Mouse (Mus musculus) MEL (cell line): ENCODE data around the gene Pmm1. TPM values are rescaled to one million over a fixed set of nuclear protein-coding genes. Genes with fewer than 3 reads are reported as not detected.

ENCODE experiments used
- DNase-seq: peaks from one replicate; pipeline ENCODE4 v3.0.0; 2011; ENCODE audit warnings: low read depth, low spot score
- H3K27ac ChIP-seq: 2 replicates; pipeline ENCODE4 v1.5.1; 2012; ENCODE audit warnings: low read depth, mild to moderate bottlenecking, control low read depth, low read length, moderate library complexity; ENCODE audit not compliant: control insufficient read depth
- H3K27me3 ChIP-seq, 2 experiments: fragments of 150-350 bp in 1 of 2; sonication (generic) in 1 of 2; 2 replicates each; pipeline ENCODE4 v1.6.1; 2012; ENCODE audit warnings: low read length in 2 of 2, mild to moderate bottlenecking in 2 of 2, improper control_type of control experiment in 1 of 2, moderate library complexity in 1 of 2; ENCODE audit not compliant: insufficient read depth in 2 of 2, control insufficient read depth in 1 of 2
- H3K36me3 ChIP-seq, 2 experiments: 2 replicates each; pipeline ENCODE4 v1.6.1; 2012 to 2014; ENCODE audit warnings: low read length in 2 of 2, improper control_type of control experiment in 1 of 2, inconsistent platforms in 1 of 2, mild to moderate bottlenecking in 1 of 2; ENCODE audit not compliant: insufficient read depth in 2 of 2, control insufficient read depth in 1 of 2
- H3K4me1 ChIP-seq, 2 experiments: fragments of 150-350 bp in 1 of 2; sonication (generic) in 1 of 2; 2 replicates each; pipeline ENCODE4 v1.6.1; 2012; ENCODE audit warnings: low read length in 2 of 2, improper control_type of control experiment in 1 of 2, mild to moderate bottlenecking in 1 of 2; ENCODE audit not compliant: insufficient read depth in 2 of 2, control insufficient read depth in 1 of 2
- H3K4me3 ChIP-seq, 2 experiments: fragments of 150-350 bp in 1 of 2; sonication (generic) in 1 of 2; 2 replicates each; pipeline ENCODE4 v1.5.1; 2012; ENCODE audit warnings: low read depth in 2 of 2, low read length in 2 of 2, mild to moderate bottlenecking in 2 of 2, moderate library complexity in 2 of 2, control low read depth in 1 of 2, improper control_type of control experiment in 1 of 2; ENCODE audit not compliant: control insufficient read depth in 1 of 2, insufficient read depth in 1 of 2
- H3K79me2 ChIP-seq: 2 replicates; pipeline ENCODE4 v1.6.1; 2012; ENCODE audit warnings: mild to moderate bottlenecking, low read length, moderate library complexity; ENCODE audit not compliant: control insufficient read depth, poor library complexity, insufficient read depth
- H3K9ac ChIP-seq: 2 replicates; pipeline ENCODE4 v1.6.1; 2012; ENCODE audit warnings: low read depth, mild to moderate bottlenecking, control low read depth, low read length, moderate library complexity; ENCODE audit not compliant: control insufficient read depth, poor library complexity, severe bottlenecking
- H3K9me3 ChIP-seq: fragments of 150-350 bp; sonication (generic); replicated peaks from 2 replicates; pipeline ENCODE4 v1.6.1; 2012; ENCODE audit warnings: mild to moderate bottlenecking, low read length, improper control_type of control experiment, moderate library complexity; ENCODE audit not compliant: insufficient read depth
- CHD1 ChIP-seq: IDR thresholded peaks from 2 replicates; pipeline ENCODE4 v1.6.1; 2012; ENCODE audit warnings: low read depth, mild to moderate bottlenecking, inconsistent platforms, low read length, improper control_type of control experiment
- CHD2 ChIP-seq: IDR thresholded peaks from 2 replicates; pipeline ENCODE4 v1.6.1; 2011; ENCODE audit warnings: low read length, improper control_type of control experiment
- CTCF ChIP-seq, 3 experiments: IDR thresholded peaks in 2 of 3; conservative IDR thresholded peaks in 1 of 3; 2 replicates each; pipeline ENCODE4 v1.5.1; 2011 to 2012; ENCODE audit warnings: low read length in 3 of 3, low read depth in 2 of 3, mild to moderate bottlenecking in 2 of 3, improper control_type of control experiment in 1 of 3, inconsistent platforms in 1 of 3, mixed read lengths in 1 of 3, moderate library complexity in 1 of 3; ENCODE audit not compliant: control insufficient read depth in 1 of 3, insufficient read depth in 1 of 3, poor library complexity in 1 of 3, severe bottlenecking in 1 of 3
- EP300 ChIP-seq, 2 experiments: IDR thresholded peaks; 2 replicates each; pipeline ENCODE4 v1.6.1; 2011; ENCODE audit warnings: improper control_type of control experiment in 2 of 2, low read length in 2 of 2, low read depth in 1 of 2, mild to moderate bottlenecking in 1 of 2
- ETS1 ChIP-seq: IDR thresholded peaks from 2 replicates; pipeline ENCODE4 v1.6.1; 2012; ENCODE audit warnings: low read depth, mild to moderate bottlenecking, inconsistent platforms, low read length, improper control_type of control experiment, moderate library complexity
- GABPA ChIP-seq: IDR thresholded peaks from 2 replicates; pipeline ENCODE4 v1.6.1; 2012; ENCODE audit warnings: low read depth, mild to moderate bottlenecking, inconsistent platforms, low read length, improper control_type of control experiment, moderate library complexity
- GATA1 ChIP-seq: IDR thresholded peaks from 2 replicates; pipeline ENCODE4 v1.6.1; 2011; ENCODE audit warnings: low read depth, low read length, improper control_type of control experiment
- KAT2A ChIP-seq: conservative IDR thresholded peaks from 2 replicates; pipeline ENCODE4 v1.6.1; 2012; ENCODE audit warnings: low read depth, low read length, improper control_type of control experiment, inconsistent platforms
- MAFK ChIP-seq: IDR thresholded peaks from 2 replicates; pipeline ENCODE4 v1.6.1; 2011; ENCODE audit warnings: low read depth, mild to moderate bottlenecking, low read length, improper control_type of control experiment, borderline replicate concordance
- MAX ChIP-seq: IDR thresholded peaks from 2 replicates; pipeline ENCODE4 v1.6.1; 2011; ENCODE audit warnings: low read length, improper control_type of control experiment
- MAZ ChIP-seq: IDR thresholded peaks from 2 replicates; pipeline ENCODE4 v1.6.1; 2012; ENCODE audit warnings: low read depth, mild to moderate bottlenecking, inconsistent platforms, low read length, improper control_type of control experiment
- MEF2A ChIP-seq: IDR thresholded peaks from 2 replicates; pipeline ENCODE4 v1.6.1; 2014; ENCODE audit warnings: low read depth, mild to moderate bottlenecking, inconsistent platforms, low read length, improper control_type of control experiment; ENCODE audit not compliant: poor library complexity, insufficient replicate concordance, severe bottlenecking; ENCODE audit errors: extremely low read depth
- MYB ChIP-seq: IDR thresholded peaks from 2 replicates; pipeline ENCODE4 v1.6.1; 2011; ENCODE audit warnings: mild to moderate bottlenecking, low read depth, low read length, improper control_type of control experiment
- MYC ChIP-seq: IDR thresholded peaks from 2 replicates; pipeline ENCODE4 v1.6.1; 2011; ENCODE audit warnings: low read depth, mild to moderate bottlenecking, low read length, improper control_type of control experiment, moderate library complexity
- NELFE ChIP-seq: IDR thresholded peaks from 2 replicates; pipeline ENCODE4 v1.6.1; 2011; ENCODE audit warnings: low read depth, low read length, improper control_type of control experiment
- POLR2A ChIP-seq, 2 experiments: IDR thresholded peaks; 2 replicates each; pipeline ENCODE4 v1.6.1; 2011 to 2012; ENCODE audit warnings: low read length in 2 of 2, mild to moderate bottlenecking in 2 of 2, control low read depth in 1 of 2, improper control_type of control experiment in 1 of 2, low read depth in 1 of 2, moderate library complexity in 1 of 2; ENCODE audit not compliant: control insufficient read depth in 1 of 2, insufficient read depth in 1 of 2, poor library complexity in 1 of 2
- POLR2AphosphoS2 ChIP-seq: IDR thresholded peaks from 2 replicates; pipeline ENCODE4 v1.6.1; 2011; ENCODE audit warnings: low read length, improper control_type of control experiment
- POLR2AphosphoS5 ChIP-seq: IDR thresholded peaks from 2 replicates; pipeline ENCODE4 v1.6.1; 2012; ENCODE audit warnings: low read depth, borderline replicate concordance, mild to moderate bottlenecking, inconsistent platforms, low read length, moderate library complexity, mixed read lengths
- RAD21 ChIP-seq: IDR thresholded peaks from 2 replicates; pipeline ENCODE4 v1.6.1; 2011; ENCODE audit warnings: mild to moderate bottlenecking, low read depth, low read length, improper control_type of control experiment
- RCOR1 ChIP-seq: IDR thresholded peaks from 2 replicates; pipeline ENCODE4 v1.6.1; 2012; ENCODE audit warnings: low read depth, mild to moderate bottlenecking, inconsistent platforms, low read length, improper control_type of control experiment
- SIN3A ChIP-seq: IDR thresholded peaks from 2 replicates; pipeline ENCODE4 v1.6.1; 2012; ENCODE audit warnings: low read length, improper control_type of control experiment, inconsistent platforms
- SMC3 ChIP-seq: IDR thresholded peaks from 2 replicates; pipeline ENCODE4 v1.6.1; 2011; ENCODE audit warnings: low read depth, low read length, improper control_type of control experiment
- TBP ChIP-seq: IDR thresholded peaks from 2 replicates; pipeline ENCODE4 v1.8.0; 2011; ENCODE audit warnings: low read depth, low read length, improper control_type of control experiment
- TCF12 ChIP-seq: IDR thresholded peaks from 2 replicates; pipeline ENCODE4 v1.6.1; 2014; ENCODE audit warnings: low read depth, mild to moderate bottlenecking, inconsistent platforms, low read length, improper control_type of control experiment, moderate library complexity
- UBTF ChIP-seq: IDR thresholded peaks from 2 replicates; pipeline ENCODE4 v1.6.1; 2012; ENCODE audit warnings: low read depth, mild to moderate bottlenecking, inconsistent platforms, low read length, improper control_type of control experiment, moderate library complexity, borderline replicate concordance; ENCODE audit not compliant: insufficient read depth
- USF1 ChIP-seq: IDR thresholded peaks from 2 replicates; pipeline ENCODE4 v1.6.1; 2014; ENCODE audit warnings: low read depth, mild to moderate bottlenecking, inconsistent platforms, low read length, improper control_type of control experiment, moderate library complexity
- USF2 ChIP-seq, 2 experiments: IDR thresholded peaks; 2 replicates each; pipeline ENCODE4 v1.6.1; 2011 to 2012; ENCODE audit warnings: improper control_type of control experiment in 2 of 2, low read length in 2 of 2, borderline replicate concordance in 1 of 2, inconsistent platforms in 1 of 2, low read depth in 1 of 2, mild to moderate bottlenecking in 1 of 2; ENCODE audit not compliant: insufficient read depth in 1 of 2
- ZMIZ1 ChIP-seq: IDR thresholded peaks from 2 replicates; pipeline ENCODE4 v1.6.1; 2012; ENCODE audit warnings: low read depth, mild to moderate bottlenecking, inconsistent platforms, low read length, improper control_type of control experiment, moderate library complexity
- ZNF384 ChIP-seq: IDR thresholded peaks from 2 replicates; pipeline ENCODE4 v1.6.1; 2012; ENCODE audit warnings: low read depth, mild to moderate bottlenecking, inconsistent platforms, low read length, improper control_type of control experiment
- polyA plus RNA-seq, 2 experiments: library from polyadenylated mRNA; stranded (reverse) in 1 of 2; unstranded in 1 of 2; fragments of >175 nt in 1 of 2; fragments of >200 nt in 1 of 2; gene quantifications; 2 replicates each; pipeline versions ENCODE4 v1.2.1 to v1.2.4; 2012; ENCODE audit warnings: low replicate concordance in 2 of 2, low read depth in 1 of 2; ENCODE audit not compliant: insufficient read length in 2 of 2, insufficient read depth in 1 of 2, missing spikeins in 1 of 2
- total RNA-seq: library from RNA; depleted of rRNA; stranded (reverse); fragments of 300-350 nt; gene quantifications from 2 replicates; pipeline ENCODE4 v1.2.3, GENCODE M21; 2012

The Pmm1 gene
- total and polyA plus RNA-seq, 3 experiments: 72.7 to 111 TPM; not detected in 1

- Histone ChIP-seq H3K4me1 (peaks cover 3 to 12% of the 10 kb centered on the region in 2 experiments; a peak in 1 of 4 replicates), H3K9ac (no peak within 1 kb of the TSS)
Measured at GRCm38 (mm10) chr15:81936679-81937078, 24.1 kb downstream of the Pmm1 start, which contains the start of gene Csdc2. Csdc2 (plus strand) TSS chr15:81936759.

GRCm38 (mm10) chr15:81935869-81936637 is 24.7 kb downstream of the Pmm1 start:
- Histone ChIP-seq H3K27me3 (no peaks in the 10 kb centered on the region), H3K36me3 (no peaks in the 10 kb centered on the region), H3K79me2 (no peaks in the 10 kb centered on the region), H3K4me3 (no peak overlapping the region), H3K27ac (no peak overlapping the region), H3K4me1 (peaks cover 3 to 12% of the 10 kb centered on the region in 2 experiments; a peak in 1 of 4 replicates), H3K9ac (no peak overlapping the region), H3K9me3 (no peaks in the 10 kb centered on the region)
- DNase-seq: no peak
- TF ChIP-seq ETS1: no peak
- no peak for TF ChIP-seq TBP
- TF ChIP-seq NELFE: no peak
- no peak for TF ChIP-seq MAFK
- no peak for TF ChIP-seq RAD21
- TF ChIP-seq GATA1: no peak
- TF ChIP-seq UBTF: no peak
- TF ChIP-seq MEF2A: no peak
- no peak for TF ChIP-seq TCF12
- TF ChIP-seq POLR2A (IDR thresholded peaks at IDR 0.05; ENCODE audit: control insufficient read depth in 1 of 2, insufficient read depth in 1 of 2, low read depth in 1 of 2, low read length in 2 of 2, poor library complexity in 1 of 2): no peak
- no peak for TF ChIP-seq GABPA
- no peak for TF ChIP-seq CHD2
- TF ChIP-seq ZNF384: no peak
- TF ChIP-seq EP300 (IDR thresholded peaks at IDR 0.05; ENCODE audit: low read depth in 1 of 2, low read length in 2 of 2): no peak
- no peak for TF ChIP-seq POLR2AphosphoS2

More at GRCm38 (mm10) chr15:81936679-81937078, 24.1 kb downstream of the Pmm1 start, which contains the start of gene Csdc2:
- no peaks in the 10 kb centered on the region for H3K36me3 ChIP-seq
- no peaks in the 10 kb centered on the region for H3K27me3 ChIP-seq
- H3K4me3 ChIP-seq: no peak within 1 kb of the TSS
- DNase-seq: no peak
- no peaks in the 10 kb centered on the region for H3K9me3 ChIP-seq
- H3K79me2 ChIP-seq: no peaks in the 10 kb centered on the region
- no peak for TF ChIP-seq ETS1
- TF ChIP-seq RCOR1: no peak
- TF ChIP-seq SIN3A: no peak
- no peak for TF ChIP-seq POLR2AphosphoS2
- no peak for TF ChIP-seq SMC3
- no peak for TF ChIP-seq MAX
- no peak for TF ChIP-seq KAT2A
- no peak for TF ChIP-seq CHD1
- TF ChIP-seq MYC: no peak
- no peak for TF ChIP-seq RAD21
- no peak for TF ChIP-seq MAZ
- TF ChIP-seq EP300 (IDR thresholded peaks at IDR 0.05; ENCODE audit: low read depth in 1 of 2, low read length in 2 of 2): no peak
- TF ChIP-seq CHD2: no peak
- TF ChIP-seq USF2 (IDR thresholded peaks at IDR 0.05; ENCODE audit: borderline replicate concordance in 1 of 2, insufficient read depth in 1 of 2, low read depth in 1 of 2, low read length in 2 of 2): no peak
- no peak for TF ChIP-seq MEF2A
- TF ChIP-seq MYB: no peak
- TF ChIP-seq USF1: no peak
- no peak for TF ChIP-seq CTCF (IDR thresholded peaks at IDR 0.05 in 2 of 3, conservative IDR thresholded peaks at IDR 0.05 in 1 of 3; ENCODE audit: control insufficient read depth in 1 of 3, insufficient read depth in 1 of 3, low read depth in 2 of 3, low read length in 3 of 3, poor library complexity in 1 of 3, severe bottlenecking in 1 of 3)
- TF ChIP-seq ZMIZ1: no peak
- no peak for TF ChIP-seq POLR2AphosphoS5
- no peak within 1 kb of the TSS for H3K27ac ChIP-seq
